Mouse (Mus musculus): Measurements from ENCODE around the gene Apc2. TPM values are rescaled to one million over a fixed set of nuclear protein-coding genes. Genes with fewer than 3 reads are reported as not detected.

The Apc2 gene
- polyA plus RNA-seq, 1 experiment = 0.24 TPM

- H3K36me3 ChIP-seq (ENCODE audit: control insufficient read depth, insufficient read depth) = peaks cover 4% of the 10 kb centered on the region
- peak overlapping the region; percentile 73 for H3K4me3 ChIP-seq
- H3ac ChIP-seq (ENCODE audit: control insufficient read depth, insufficient read length) = peak overlapping the region; percentile 25
- no peaks in the 10 kb centered on the region for H3K27me3 ChIP-seq (ENCODE audit: control insufficient read depth, insufficient read depth, insufficient read length)
- no peak for TF ChIP-seq SRF (IDR thresholded peaks at IDR 0.05; ENCODE audit: control insufficient read depth, insufficient read length, low read depth)
- no peak for TF ChIP-seq POLR2AphosphoS2 (IDR thresholded peaks at IDR 0.05; ENCODE audit: insufficient read length, low read depth)
- TF ChIP-seq MAX (IDR thresholded peaks at IDR 0.05; ENCODE audit: low read depth) = no peak
- no peak for TF ChIP-seq TCF3 (IDR thresholded peaks at IDR 0.05; ENCODE audit: insufficient read length, low read depth)
- no peak for TF ChIP-seq MYOD1 (IDR thresholded peaks at IDR 0.05; ENCODE audit: control insufficient read depth in 1 of 3, insufficient read length in 2 of 3, low read depth in 2 of 3)
- TF ChIP-seq USF1 (IDR thresholded peaks at IDR 0.05; ENCODE audit: low read depth) = no peak
- TF ChIP-seq POLR2A (IDR thresholded peaks at IDR 0.05; ENCODE audit: insufficient read length, low read depth) = no peak
- TF ChIP-seq TCF12 (IDR thresholded peaks at IDR 0.05; ENCODE audit: insufficient read depth, poor library complexity, severe bottlenecking) = no peak
- no peak for TF ChIP-seq REST (IDR thresholded peaks at IDR 0.05; ENCODE audit: insufficient read depth, insufficient read length)
- TF ChIP-seq CEBPB (IDR thresholded peaks at IDR 0.05; ENCODE audit: insufficient read depth, poor library complexity, severe bottlenecking) = no peak
- TF ChIP-seq E2F4 (IDR thresholded peaks at IDR 0.05; ENCODE audit: insufficient read depth) = no peak
- no peak for TF ChIP-seq MYOG (IDR thresholded peaks at IDR 0.05; ENCODE audit: control insufficient read depth in 1 of 3, insufficient read depth in 1 of 3, insufficient read length in 2 of 3, low read depth in 2 of 3)
- peaks cover 31% of the 10 kb centered on the region for H3K79me2 ChIP-seq (ENCODE audit: control insufficient read depth, insufficient read depth)
- H3K4me2 ChIP-seq (ENCODE audit: low read depth) = peak overlapping the region; percentile 76
These were observed 45.7 kb upstream of the Apc2 start for GRCm38 (mm10) chr10:80250059-80250458.

- no peak for TF ChIP-seq CEBPB (IDR thresholded peaks at IDR 0.05; ENCODE audit: insufficient read depth, poor library complexity, severe bottlenecking)
- TF ChIP-seq MYOD1 (IDR thresholded peaks at IDR 0.05; ENCODE audit: control insufficient read depth in 1 of 3, insufficient read length in 2 of 3, low read depth in 2 of 3) = no peak
- TF ChIP-seq TCF12 (IDR thresholded peaks at IDR 0.05; ENCODE audit: insufficient read depth, poor library complexity, severe bottlenecking) = no peak
- TF ChIP-seq POLR2AphosphoS2 (IDR thresholded peaks at IDR 0.05; ENCODE audit: insufficient read length, low read depth) = no peak
- no peak for TF ChIP-seq MAX (IDR thresholded peaks at IDR 0.05; ENCODE audit: low read depth)
- no peak for TF ChIP-seq E2F4 (IDR thresholded peaks at IDR 0.05; ENCODE audit: insufficient read depth)
- TF ChIP-seq TCF3 (IDR thresholded peaks at IDR 0.05; ENCODE audit: insufficient read length, low read depth) = no peak
- no peak for TF ChIP-seq SRF (IDR thresholded peaks at IDR 0.05; ENCODE audit: control insufficient read depth, insufficient read length, low read depth)
- no peak overlapping the region for H3ac ChIP-seq (ENCODE audit: control insufficient read depth, insufficient read length)
- peaks cover 4% of the 10 kb centered on the region for H3K36me3 ChIP-seq (ENCODE audit: control insufficient read depth, insufficient read depth)
- peaks cover 31% of the 10 kb centered on the region for H3K79me2 ChIP-seq (ENCODE audit: control insufficient read depth, insufficient read depth)
- H3K4me3 ChIP-seq = peak overlapping the region; percentile 73
- H3K4me2 ChIP-seq (ENCODE audit: low read depth) = peak overlapping the region; percentile 76
- H3K27me3 ChIP-seq (ENCODE audit: control insufficient read depth, insufficient read depth, insufficient read length) = no peaks in the 10 kb centered on the region
These were observed 45.2 kb upstream of the Apc2 start for GRCm38 (mm10) chr10:80250573-80250972.

GRCm38 (mm10) chr10:80252011-80252410 lies 43.8 kb upstream of the Apc2 start:
- Histone ChIP-seq H3K36me3 (ENCODE audit: control insufficient read depth, insufficient read depth) (peaks cover 4% of the 10 kb centered on the region), H3ac (ENCODE audit: control insufficient read depth, insufficient read length) (no peak overlapping the region), H3K79me2 (ENCODE audit: control insufficient read depth, insufficient read depth) (peaks cover 31% of the 10 kb centered on the region), H3K27me3 (ENCODE audit: control insufficient read depth, insufficient read depth, insufficient read length) (no peaks in the 10 kb centered on the region), H3K4me2 (ENCODE audit: low read depth) (no peak overlapping the region), H3K4me3 (no peak overlapping the region)
- TF ChIP-seq E2F4 (IDR thresholded peaks at IDR 0.05; ENCODE audit: insufficient read depth) (no peak), TCF3 (IDR thresholded peaks at IDR 0.05; ENCODE audit: insufficient read length, low read depth) (no peak), REST (IDR thresholded peaks at IDR 0.05; ENCODE audit: insufficient read depth, insufficient read length) (no peak), USF1 (IDR thresholded peaks at IDR 0.05; ENCODE audit: low read depth) (no peak), MYOD1 (IDR thresholded peaks at IDR 0.05; ENCODE audit: control insufficient read depth in 1 of 3, insufficient read length in 2 of 3, low read depth in 2 of 3) (no peak)

- no peak overlapping the region for H3K4me2 ChIP-seq (ENCODE audit: low read depth)
- TF ChIP-seq E2F4 (IDR thresholded peaks at IDR 0.05; ENCODE audit: insufficient read depth) (no peak), TCF3 (IDR thresholded peaks at IDR 0.05; ENCODE audit: insufficient read length, low read depth) (no peak), USF1 (IDR thresholded peaks at IDR 0.05; ENCODE audit: low read depth) (no peak), POLR2A (IDR thresholded peaks at IDR 0.05; ENCODE audit: insufficient read length, low read depth) (no peak), CEBPB (IDR thresholded peaks at IDR 0.05; ENCODE audit: insufficient read depth, poor library complexity, severe bottlenecking) (no peak), REST (IDR thresholded peaks at IDR 0.05; ENCODE audit: insufficient read depth, insufficient read length) (no peak)
- H3K4me3 ChIP-seq = no peak overlapping the region
- peaks cover 4% of the 10 kb centered on the region for H3K36me3 ChIP-seq (ENCODE audit: control insufficient read depth, insufficient read depth)
- H3K79me2 ChIP-seq (ENCODE audit: control insufficient read depth, insufficient read depth) = peaks cover 31% of the 10 kb centered on the region
- H3K27me3 ChIP-seq (ENCODE audit: control insufficient read depth, insufficient read depth, insufficient read length) = no peaks in the 10 kb centered on the region
- H3ac ChIP-seq (ENCODE audit: control insufficient read depth, insufficient read length) = no peak overlapping the region
These were observed 43.1 kb upstream of the Apc2 start for GRCm38 (mm10) chr10:80252493-80253274.

- TF ChIP-seq POLR2A (IDR thresholded peaks at IDR 0.05; ENCODE audit: insufficient read length, low read depth) (peak; percentile 30), MAX (IDR thresholded peaks at IDR 0.05; ENCODE audit: low read depth) (no peak), POLR2AphosphoS2 (IDR thresholded peaks at IDR 0.05; ENCODE audit: insufficient read length, low read depth) (peak; percentile 29), E2F4 (IDR thresholded peaks at IDR 0.05; ENCODE audit: insufficient read depth) (no peak)
- H3K4me3 ChIP-seq = no peak overlapping the region
These were observed 42.2 kb upstream of the Apc2 start for GRCm38 (mm10) chr10:80253551-80253950.

More at GRCm38 (mm10) chr10:80253551-80253950, 42.2 kb upstream of the Apc2 start:
- peaks cover 4% of the 10 kb centered on the region for H3K36me3 ChIP-seq (ENCODE audit: control insufficient read depth, insufficient read depth)
- H3K4me2 ChIP-seq (ENCODE audit: low read depth) = no peak overlapping the region
- no peaks in the 10 kb centered on the region for H3K27me3 ChIP-seq (ENCODE audit: control insufficient read depth, insufficient read depth, insufficient read length)
- no peak overlapping the region for H3ac ChIP-seq (ENCODE audit: control insufficient read depth, insufficient read length)
- peaks cover 31% of the 10 kb centered on the region for H3K79me2 ChIP-seq (ENCODE audit: control insufficient read depth, insufficient read depth)
